Mouse (Mus musculus): Measurements from ENCODE around the gene Abhd18.
"Not testable (repeated sequence)": the region's sequence is repeated elsewhere in the genome, so short reads cannot be mapped to it uniquely, and the experiment has no call there.

The Abhd18 gene

GRCm38 (mm10) chr3:40846957-40847017, at the start of gene Abhd18:
Gene Abhd18, plus strand, starts transcription at chr3:40846970.
- DNase-seq, result not testable (repeated sequence)

- DNase-seq, result no peak
Observed at GRCm38 (mm10) chr3:40798054-40798453, 48.7 kb upstream of the Abhd18 start.

GRCm38 (mm10) chr3:40798500-40798899, 48.3 kb upstream of the Abhd18 start:
- peak; percentile 77 for DNase-seq

- peak; percentile 98 for DNase-seq
Observed at GRCm38 (mm10) chr3:40799530-40800372, 47.0 kb upstream of the Abhd18 start, which contains the start of gene Plk4. Gene Plk4, plus strand, starts transcription at chr3:40800019.

GRCm38 (mm10) chr3:40800373-40800823, 46.4 kb upstream of the Abhd18 start:
- peak; percentile 33 for DNase-seq

- DNase-seq, result no peak
Observed at GRCm38 (mm10) chr3:40806871-40807270, 39.9 kb upstream of the Abhd18 start.

- no peak for DNase-seq
Observed at GRCm38 (mm10) chr3:40808686-40809085, 38.1 kb upstream of the Abhd18 start.

GRCm38 (mm10) chr3:40809894-40810293, 36.9 kb upstream of the Abhd18 start:
- DNase-seq, result no peak

GRCm38 (mm10) chr3:40813275-40813674, 33.5 kb upstream of the Abhd18 start:
- no peak for DNase-seq

GRCm38 (mm10) chr3:40845521-40845920, 1.2 kb upstream of the Abhd18 start:
- DNase-seq, result not testable (repeated sequence)

- DNase-seq, result peak; percentile 97
Observed at GRCm38 (mm10) chr3:40846473-40846956, 255 bp upstream of the Abhd18 start, which contains the start of gene Mfsd8. Gene Mfsd8, minus strand, starts transcription at chr3:40846886.

GRCm38 (mm10) chr3:40847018-40847417, 248 bp downstream of the Abhd18 start:
- DNase-seq, result peak; percentile 67

- DNase-seq, result not testable (repeated sequence)
Observed at GRCm38 (mm10) chr3:40847936-40848335, 1.2 kb downstream of the Abhd18 start.

GRCm38 (mm10) chr3:40853123-40853738, 6.5 kb downstream of the Abhd18 start:
- not testable (repeated sequence) for DNase-seq

- peak; percentile 99 for DNase-seq
Observed at GRCm38 (mm10) chr3:40893816-40894258, 47.1 kb downstream of the Abhd18 start.

GRCm38 (mm10) chr3:40894336-40894735, 47.6 kb downstream of the Abhd18 start:
- peak; percentile 11 for DNase-seq

- DNase-seq, result not testable (repeated sequence)
Observed at GRCm38 (mm10) chr3:40902443-40902842, 55.7 kb downstream of the Abhd18 start, which contains the start of gene 1700034I23Rik. Gene 1700034I23Rik, minus strand, starts transcription at chr3:40902543.

GRCm38 (mm10) chr3:40938189-40938588, 91.4 kb downstream of the Abhd18 start:
- DNase-seq, result no peak

GRCm38 (mm10) chr3:40938592-40938991, 91.8 kb downstream of the Abhd18 start:
- DNase-seq, result no peak

- no peak for DNase-seq
Observed at GRCm38 (mm10) chr3:40939019-40939418, 92.2 kb downstream of the Abhd18 start.

GRCm38 (mm10) chr3:40949170-40949902, 102.6 kb downstream of the Abhd18 start, which contains the start of gene Larp1b:
Gene Larp1b, plus strand, starts transcription at chr3:40949828.
- peak; percentile 100 for DNase-seq

- DNase-seq, result peak; percentile 10
Observed at GRCm38 (mm10) chr3:40949903-40950600, 103.3 kb downstream of the Abhd18 start.
